Mouse (Mus musculus) left cerebral cortex, postnatal 10 days (tissue): ENCODE results near the gene Hhipl2. TPM values are rescaled to one million over a fixed set of nuclear protein-coding genes. Genes with fewer than 3 reads are reported as not detected.

ENCODE experiments used
- DNase-seq, 2 experiments: peaks; one replicate each; pipeline ENCODE4 v3.0.0; 2021 to 2022; ENCODE audit warnings: low spot score in 2 of 2, mixed read lengths in 1 of 2; ENCODE audit errors: extremely low spot score in 1 of 2
- intact Hi-C: fragments of 180-260 bp; cut with DNase I; formaldehyde crosslinking; loops from one replicate; pipeline ENCODE4 v1.15.1; 2025
- total RNA-seq, 2 experiments: library from RNA; stranded (reverse); gene quantifications; 2 replicates each; pipeline ENCODE4 v1.2.3; 2021

Hhipl2 gene
- total RNA-seq, 2 experiments from 2014 or later: 0.95 TPM; not detected in 1

- intact Hi-C loops: no loop called here
- peak; percentile 72 to 81 for DNase-seq
These were observed 24.2 kb downstream of the Hhipl2 start for GRCm38 (mm10) chr1:183442015-183442774.

GRCm38 (mm10) chr1:183453066-183453465 is 35.1 kb downstream of the Hhipl2 start:
- intact Hi-C loops: no loop called here
- DNase-seq: no peak

Other genes starting within 250 kb of the Hhipl2 start
- 1 to 10 TPM; 3.8 to 3.9 TPM for gene Disp1, start 196.7 kb upstream of the Hhipl2 start, total RNA-seq
- gene Aida, start 121.6 kb upstream of the Hhipl2 start, total RNA-seq: 10 to 100 TPM; 56.4 to 61.4 TPM
- gene Brox, start 120.9 kb upstream of the Hhipl2 start, total RNA-seq: 10 to 100 TPM; 62.3 to 64.8 TPM
- gene Mia3, start 48.7 kb upstream of the Hhipl2 start, total RNA-seq: 100 to 1,000 TPM; 279 to 289 TPM
- gene Taf1a, start 29.2 kb upstream of the Hhipl2 start, total RNA-seq: 10 to 100 TPM; 16.0 to 17.5 TPM